Mouse (Mus musculus) liver, embryonic 14.5 days (tissue): ENCODE results near the gene Numb.

ENCODE experiments used
- CTCF ChIP-seq: IDR thresholded peaks from 2 replicates; pipeline ENCODE4 v1.5.1; 2016; ENCODE audit warnings: antibody characterized with exemption, low read depth, control low read depth
- EP300 ChIP-seq: IDR thresholded peaks from 2 replicates; pipeline ENCODE4 v1.6.1; 2016; ENCODE audit warnings: antibody characterized with exemption, low read depth

DNA sequence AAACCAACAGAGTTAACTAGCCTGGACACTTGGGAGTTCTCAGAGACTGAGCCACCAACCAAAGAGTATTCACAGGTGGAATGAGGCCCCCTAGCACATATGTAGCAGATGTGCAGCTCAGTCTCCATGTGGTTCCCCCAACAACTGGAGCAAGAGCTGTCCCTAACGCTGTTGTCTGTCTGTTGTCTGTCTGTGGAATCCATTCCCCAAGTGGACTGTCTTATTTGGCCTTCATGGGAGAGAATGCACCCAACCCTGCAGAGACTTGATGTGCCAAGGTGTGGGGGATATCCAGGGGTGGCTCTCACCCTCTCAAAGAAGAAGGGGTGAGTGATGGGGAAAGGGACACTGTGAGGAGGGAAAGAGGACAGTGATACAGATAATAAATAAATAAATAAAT lies 28.8 kb downstream of the Numb start:
- TF ChIP-seq CTCF (no peak), EP300 (no peak)
